Mouse (Mus musculus) heart, adult 2 months (tissue): ENCODE results near the gene Lrrk2.

Source experiments
- CTCF ChIP-seq: fragments of 200-600 bp; IDR thresholded peaks from 2 replicates; pipeline ENCODE4 v1.8.1; 2022; ENCODE audit warnings: antibody characterized with exemption, mild to moderate bottlenecking, moderate library complexity
- POLR2A ChIP-seq: fragments of 200-500 bp; IDR thresholded peaks from 2 replicates; pipeline ENCODE4 v1.6.1; 2011; ENCODE audit warnings: mild to moderate bottlenecking, low read depth, low read length, control low read depth; ENCODE audit not compliant: insufficient read depth

- TF ChIP-seq CTCF (no peak), POLR2A (no peak)
These were observed 31.3 kb upstream of the Lrrk2 start for GRCm38 (mm10) chr15:91641631-91642030.
